Mouse (Mus musculus) forebrain, embryonic 16.5 days (tissue): ENCODE results near the gene Slit1. TPM values are rescaled to one million over a fixed set of nuclear protein-coding genes. Genes with fewer than 3 reads are reported as not detected.

Source experiments
- ATAC-seq: fragments of 200-750 bp; cut with Nextera tagmentation; 2 replicates; pipeline ENCODE4 v1.8.0; 2017; ENCODE audit warnings: mild to moderate bottlenecking, moderate library complexity
- H3K27ac ChIP-seq: fragments of 300-500 bp; sonication (generic); 2 replicates; pipeline ENCODE4 v1.5.1; 2014; ENCODE audit warnings: low read length, control low read depth
- H3K27me3 ChIP-seq: fragments of 300-500 bp; sonication (generic); replicated peaks from 2 replicates; pipeline ENCODE4 v1.6.1; 2014; ENCODE audit warnings: low read length; ENCODE audit not compliant: control insufficient read depth, insufficient read depth
- H3K36me3 ChIP-seq: fragments of 300-500 bp; sonication (generic); 2 replicates; pipeline ENCODE4 v1.6.1; 2014; ENCODE audit not compliant: control insufficient read depth, insufficient read depth
- H3K4me1 ChIP-seq: fragments of 300-500 bp; sonication (generic); replicated peaks from 2 replicates; pipeline ENCODE4 v1.6.1; 2014; ENCODE audit warnings: low read length; ENCODE audit not compliant: control insufficient read depth, insufficient read depth
- H3K4me2 ChIP-seq: fragments of 300-500 bp; sonication (generic); 2 replicates; pipeline ENCODE4 v1.6.1; 2014; ENCODE audit warnings: mild to moderate bottlenecking, low read length, control low read depth
- H3K4me3 ChIP-seq: fragments of 300-500 bp; sonication (generic); replicated peaks from 2 replicates; pipeline ENCODE4 v1.5.1; 2014; ENCODE audit warnings: mild to moderate bottlenecking, low read length, control low read depth
- H3K9ac ChIP-seq: fragments of 300-500 bp; sonication (generic); replicated peaks from 2 replicates; pipeline ENCODE4 v1.6.1; 2014; ENCODE audit warnings: low read depth, low read length, control low read depth
- H3K9me3 ChIP-seq: fragments of 300-500 bp; sonication (generic); 2 replicates; pipeline ENCODE4 v1.6.1; 2016; ENCODE audit warnings: low read length; ENCODE audit not compliant: control insufficient read depth
- WGBS: fragments of 180-500 bp; shearing (Covaris S2); extraction: QIAGEN DNeasy Blood & Tissue Kit; methylation state at CpG from one replicate; pipeline ENCODE4 v1.1.7; 2014; 5-methylcytosine and 5-hydroxymethylcytosine counted together
- polyA plus RNA-seq: library from polyadenylated mRNA; unstranded; fragments of >200 nt; fragmentation: Nextera tagmentation; extraction: Ambion mirVana; gene quantifications from 2 replicates; pipeline ENCODE4 v1.2.1, GENCODE M21; 2015

The Slit1 gene
- polyA plus RNA-seq, 1 experiment from 2014 or later, result 21.3 TPM

DNA sequence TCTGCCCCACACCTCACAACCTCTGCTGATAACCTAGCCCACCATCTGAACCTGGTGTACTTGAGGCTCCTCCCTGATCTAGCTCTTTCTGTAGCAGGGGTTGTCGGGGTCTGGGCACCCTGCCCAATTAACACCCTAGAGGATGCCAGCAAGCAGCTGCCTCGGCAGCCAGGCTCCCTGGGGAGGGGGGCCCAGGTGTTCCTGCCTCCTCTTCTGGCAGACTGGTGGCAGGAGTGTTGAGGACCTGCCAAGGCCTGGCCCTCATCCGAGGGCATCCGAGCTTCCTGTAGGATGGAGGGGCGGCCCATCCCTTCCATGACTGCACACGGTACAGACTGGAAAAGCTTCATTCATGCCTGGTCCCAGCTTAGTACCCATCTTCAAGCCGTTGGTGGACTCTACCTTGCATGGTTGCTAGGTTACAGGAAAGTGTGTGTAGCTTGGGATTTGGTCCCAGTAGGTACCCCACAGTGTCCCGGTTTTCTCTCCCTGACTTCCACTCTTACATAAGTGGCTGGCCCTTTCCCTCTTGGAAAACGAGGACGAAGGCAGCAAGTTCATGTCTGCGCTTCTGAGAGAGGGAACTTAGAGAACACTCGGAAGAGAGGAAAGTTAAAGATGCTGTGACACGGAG, 57.9 kb downstream of the Slit1 start:
- no peak overlapping the region for H3K27ac ChIP-seq
- no peak overlapping the region for H3K4me3 ChIP-seq
- no peaks in the 10 kb centered on the region for H3K27me3 ChIP-seq
- H3K9ac ChIP-seq, result no peak overlapping the region
- H3K9me3 ChIP-seq, result no peaks in the 10 kb centered on the region
- H3K4me1 ChIP-seq, result peaks cover 65% of the 10 kb centered on the region
- no peaks in the 10 kb centered on the region for H3K36me3 ChIP-seq
- no peak for ATAC-seq
- H3K4me2 ChIP-seq, result no peak overlapping the region
- WGBS, result 62% methylated on average over 13 of the region's 13 CpGs

GRCm38 (mm10) chr19:41684874-41685273, 58.6 kb downstream of the Slit1 start:
- H3K9ac ChIP-seq, result no peak overlapping the region
- ATAC-seq, result no peak
- WGBS, result 60% methylated on average over 1 of the region's 1 CpGs
- H3K4me2 ChIP-seq, result no peak overlapping the region
- H3K4me3 ChIP-seq, result no peak overlapping the region
- peaks cover 60% of the 10 kb centered on the region for H3K4me1 ChIP-seq
- H3K9me3 ChIP-seq, result no peaks in the 10 kb centered on the region
- no peak overlapping the region for H3K27ac ChIP-seq
- H3K36me3 ChIP-seq, result no peaks in the 10 kb centered on the region
- H3K27me3 ChIP-seq, result no peaks in the 10 kb centered on the region

DNA sequence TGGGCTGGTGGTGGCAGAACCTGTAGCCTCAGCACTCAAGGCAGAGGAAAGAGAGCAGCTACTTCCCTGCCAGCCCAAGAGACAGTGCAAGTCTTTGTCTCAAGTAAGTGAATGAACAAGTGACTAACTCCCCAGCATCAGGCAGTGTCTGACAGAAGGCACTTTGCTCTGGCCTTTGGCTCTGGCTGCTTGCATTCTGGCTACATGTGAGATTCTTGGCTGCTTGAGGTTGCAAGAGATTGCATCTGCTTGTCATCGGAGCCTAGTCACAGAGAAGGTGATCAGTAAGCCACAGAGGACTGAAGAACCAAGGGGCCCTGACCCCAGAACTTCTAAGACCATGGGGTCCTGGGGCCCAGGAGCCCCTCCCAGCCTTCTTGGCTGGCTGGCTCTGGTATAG, 59.5 kb downstream of the Slit1 start:
- Histone ChIP-seq H3K4me2 (no peak overlapping the region), H3K9ac (no peak overlapping the region), H3K27ac (no peak overlapping the region), H3K36me3 (no peaks in the 10 kb centered on the region), H3K4me3 (no peak overlapping the region), H3K9me3 (no peaks in the 10 kb centered on the region), H3K27me3 (no peaks in the 10 kb centered on the region), H3K4me1 (peaks cover 62% of the 10 kb centered on the region)
- ATAC-seq, result no peak
- WGBS, result 83% methylated on average over 1 of the region's 1 CpGs

DNA sequence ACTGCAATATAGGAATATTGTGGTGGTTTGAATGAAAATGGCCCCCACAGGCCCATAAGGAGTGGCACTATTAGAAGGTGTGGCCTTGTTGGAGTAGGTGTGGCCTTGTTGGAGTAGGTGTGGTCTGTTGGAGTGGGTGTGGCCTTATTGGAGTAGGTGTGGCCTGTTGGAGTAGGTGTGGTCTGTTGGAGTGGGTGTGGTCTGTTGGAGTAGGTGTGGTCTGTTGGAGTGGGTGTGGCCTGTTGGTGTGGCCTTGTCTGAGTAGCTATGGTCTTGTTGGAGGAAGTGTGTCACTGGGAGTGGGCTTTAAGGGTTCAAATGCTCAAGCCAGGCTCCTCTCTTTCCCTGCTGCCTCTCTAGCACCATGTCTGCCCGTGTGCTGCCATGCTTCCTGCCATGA, 63.2 kb downstream of the Slit1 start:
- Histone ChIP-seq H3K4me1 (peaks cover 51% of the 10 kb centered on the region), H3K36me3 (no peaks in the 10 kb centered on the region), H3K4me3 (no peak overlapping the region), H3K9ac (no peak overlapping the region), H3K9me3 (no peaks in the 10 kb centered on the region), H3K27me3 (no peaks in the 10 kb centered on the region), H3K4me2 (no peak overlapping the region), H3K27ac (peak overlapping the region; percentile 39; the same call in 1 of the 2 replicates)
- 80% methylated on average over 1 of the region's 1 CpGs for whole genome bisulfite sequencing
- ATAC-seq, result no peak

DNA sequence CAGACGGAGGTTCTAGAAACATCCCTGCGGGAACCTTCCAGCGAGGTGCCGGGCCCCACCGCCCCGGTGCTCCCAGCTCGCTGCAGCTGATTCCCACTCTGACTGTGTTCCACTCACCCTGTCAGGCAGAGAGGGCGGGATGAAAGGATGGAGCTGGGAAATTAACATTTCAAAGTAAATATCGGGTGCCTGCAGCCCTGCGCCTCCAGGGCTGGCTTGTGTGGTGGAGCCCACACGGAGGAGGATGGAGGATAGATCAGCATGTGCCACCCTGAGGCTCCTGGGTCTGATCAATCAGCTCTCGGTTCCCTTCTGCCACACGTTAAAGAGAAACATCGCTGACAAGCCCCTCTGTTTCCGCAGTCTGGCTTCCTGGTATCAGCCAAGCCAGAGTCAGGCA, 64.4 kb downstream of the Slit1 start:
- 12% methylated on average over 15 of the region's 15 CpGs for WGBS
- H3K4me2 ChIP-seq, result peak overlapping the region; percentile 28
- H3K4me3 ChIP-seq, result no peak overlapping the region
- H3K36me3 ChIP-seq, result no peaks in the 10 kb centered on the region
- H3K27me3 ChIP-seq, result no peaks in the 10 kb centered on the region
- H3K27ac ChIP-seq, result peak overlapping the region; percentile 63
- ATAC-seq, result peak; percentile 58
- H3K9me3 ChIP-seq, result no peaks in the 10 kb centered on the region
- H3K9ac ChIP-seq, result peak overlapping the region; percentile 30; the same call in 1 of the 2 replicates
- H3K4me1 ChIP-seq, result peaks cover 40% of the 10 kb centered on the region

- H3K9ac ChIP-seq, result no peak overlapping the region
- H3K27me3 ChIP-seq, result no peaks in the 10 kb centered on the region
- 72% methylated on average over 4 of the region's 4 CpGs for WGBS
- no peak for ATAC-seq
- peaks cover 45% of the 10 kb centered on the region for H3K4me1 ChIP-seq
- no peaks in the 10 kb centered on the region for H3K9me3 ChIP-seq
- H3K4me2 ChIP-seq, result no peak overlapping the region
- no peak overlapping the region for H3K27ac ChIP-seq
- no peak overlapping the region for H3K4me3 ChIP-seq
- no peaks in the 10 kb centered on the region for H3K36me3 ChIP-seq
These were observed 65.9 kb downstream of the Slit1 start for GRCm38 (mm10) chr19:41677575-41677974.

GRCm38 (mm10) chr19:41675583-41675982, 67.9 kb downstream of the Slit1 start:
- no peak for ATAC-seq
- Histone ChIP-seq H3K27ac (no peak overlapping the region), H3K36me3 (no peaks in the 10 kb centered on the region), H3K9me3 (no peaks in the 10 kb centered on the region), H3K4me2 (no peak overlapping the region), H3K4me1 (peaks cover 32% of the 10 kb centered on the region), H3K27me3 (no peaks in the 10 kb centered on the region), H3K9ac (no peak overlapping the region), H3K4me3 (no peak overlapping the region)
- WGBS, result 77% methylated on average over 8 of the region's 8 CpGs

DNA sequence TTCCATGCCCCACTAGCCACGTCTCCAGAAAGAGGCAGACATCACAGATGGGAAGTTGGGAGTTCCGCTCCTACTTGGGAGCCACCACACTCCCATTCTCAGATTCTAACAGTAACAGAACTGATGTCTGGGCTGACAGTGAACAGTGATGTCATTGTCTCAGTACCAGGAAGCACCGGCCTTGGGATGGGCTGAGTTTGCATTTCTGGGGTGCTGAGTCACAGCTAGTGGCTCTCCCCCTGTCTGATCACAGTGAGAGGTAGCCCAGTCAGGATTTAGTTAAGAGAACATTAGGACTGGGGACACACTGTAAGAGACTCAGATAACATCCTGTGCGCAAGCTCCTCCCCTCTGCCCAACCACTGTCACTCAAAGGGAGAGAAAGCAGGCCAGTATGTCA, 69.1 kb downstream of the Slit1 start:
- Histone ChIP-seq H3K27ac (no peak overlapping the region), H3K4me1 (peaks cover 37% of the 10 kb centered on the region), H3K36me3 (no peaks in the 10 kb centered on the region), H3K4me2 (no peak overlapping the region), H3K4me3 (no peak overlapping the region), H3K9me3 (no peaks in the 10 kb centered on the region), H3K27me3 (no peaks in the 10 kb centered on the region), H3K9ac (no peak overlapping the region)
- no peak for ATAC-seq
- 76% methylated on average over 4 of the region's 4 CpGs for WGBS

DNA sequence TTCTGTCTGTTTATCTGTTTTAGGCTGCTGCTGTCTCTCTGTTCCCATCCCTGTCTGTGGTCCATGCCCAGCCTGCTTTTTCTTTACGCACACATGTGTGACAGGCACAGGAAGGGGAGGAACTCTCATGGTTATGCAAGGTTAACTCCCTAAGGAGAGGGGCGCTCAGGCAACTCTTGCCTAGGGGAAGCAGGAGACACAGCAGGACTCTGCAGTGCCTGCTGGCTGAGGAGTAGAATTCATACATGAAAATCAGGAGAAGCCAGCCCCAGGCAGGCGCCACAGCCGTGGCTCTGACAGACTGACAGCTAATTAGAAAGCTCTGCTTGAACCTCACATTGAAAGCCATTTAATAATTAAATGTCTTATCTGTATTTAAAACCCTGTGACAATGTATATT, 70.6 kb downstream of the Slit1 start:
- Histone ChIP-seq H3K9me3 (no peaks in the 10 kb centered on the region), H3K9ac (no peak overlapping the region)
- 28% methylated on average over 4 of the region's 4 CpGs for WGBS

DNA sequence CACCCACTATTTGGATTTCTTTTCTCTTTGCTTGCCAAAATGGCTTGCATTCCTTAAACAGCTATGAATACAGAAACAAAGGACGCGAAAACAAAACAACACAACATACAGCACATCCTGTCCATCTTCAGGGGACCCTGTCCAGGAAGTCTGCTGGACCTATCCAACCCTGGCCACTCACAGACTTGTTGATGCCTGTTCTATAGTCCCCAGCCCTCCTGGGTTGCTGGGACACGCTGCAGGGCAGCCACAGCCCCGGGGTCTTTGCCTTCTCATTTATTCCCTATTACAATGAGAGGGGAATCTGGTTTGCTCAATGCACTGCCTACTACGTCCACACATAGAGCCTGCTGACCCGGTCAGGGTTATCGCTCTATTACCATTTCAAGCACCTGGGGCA, 72.5 kb downstream of the Slit1 start:
- H3K4me3 ChIP-seq, result no peak overlapping the region
- H3K4me2 ChIP-seq, result no peak overlapping the region
- WGBS, result 51% methylated on average over 7 of the region's 7 CpGs
- H3K36me3 ChIP-seq, result no peaks in the 10 kb centered on the region
- ATAC-seq, result no peak
- H3K27me3 ChIP-seq, result no peaks in the 10 kb centered on the region
- peaks cover 24% of the 10 kb centered on the region for H3K4me1 ChIP-seq
- no peaks in the 10 kb centered on the region for H3K9me3 ChIP-seq
- H3K27ac ChIP-seq, result no peak overlapping the region
- no peak overlapping the region for H3K9ac ChIP-seq

More for the DNA sequence above, 70.6 kb downstream of the Slit1 start:
- no peaks in the 10 kb centered on the region for H3K27me3 ChIP-seq
- peak overlapping the region; percentile 24; the same call in 1 of the 2 replicates for H3K27ac ChIP-seq
- peaks cover 30% of the 10 kb centered on the region for H3K4me1 ChIP-seq
- H3K4me3 ChIP-seq, result no peak overlapping the region
- peak; percentile 34; the same call in 1 of the 2 replicates for ATAC-seq
- H3K4me2 ChIP-seq, result no peak overlapping the region
- H3K36me3 ChIP-seq, result no peaks in the 10 kb centered on the region
